Mouse (Mus musculus) layer of hippocampus, adult 11-12 months (tissue): ENCODE measurements around the gene Krtap24-1.

ENCODE experiments used
- DNase-seq: peaks from one replicate; pipeline ENCODE4 v3.0.0; 2022; ENCODE audit warnings: low spot score

Gene Krtap24-1

DNA sequence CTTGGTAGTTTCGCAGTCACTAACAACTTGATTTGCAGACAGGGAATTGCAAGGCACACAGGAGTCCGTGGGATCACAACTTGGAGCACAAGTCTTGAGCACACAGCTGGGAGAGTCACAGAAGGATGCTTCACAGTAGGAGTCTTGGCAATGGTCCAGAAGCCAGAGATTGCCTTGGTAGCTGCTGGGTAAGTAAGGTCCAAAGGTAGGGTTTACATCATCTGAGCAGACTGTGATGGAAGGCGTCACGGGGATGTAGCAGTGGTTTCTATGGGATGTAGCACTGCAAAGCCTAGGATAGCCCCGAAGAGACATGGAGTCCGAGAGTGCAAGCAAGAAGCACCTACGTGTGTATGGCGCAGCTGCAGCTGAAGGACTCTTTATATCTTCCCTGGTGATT is at the start of gene Krtap24-1:
TSS of gene Krtap24-1 (minus strand) at position 358 of the 400 bp plus-strand sequence.
- no peak for DNase-seq

DNA sequence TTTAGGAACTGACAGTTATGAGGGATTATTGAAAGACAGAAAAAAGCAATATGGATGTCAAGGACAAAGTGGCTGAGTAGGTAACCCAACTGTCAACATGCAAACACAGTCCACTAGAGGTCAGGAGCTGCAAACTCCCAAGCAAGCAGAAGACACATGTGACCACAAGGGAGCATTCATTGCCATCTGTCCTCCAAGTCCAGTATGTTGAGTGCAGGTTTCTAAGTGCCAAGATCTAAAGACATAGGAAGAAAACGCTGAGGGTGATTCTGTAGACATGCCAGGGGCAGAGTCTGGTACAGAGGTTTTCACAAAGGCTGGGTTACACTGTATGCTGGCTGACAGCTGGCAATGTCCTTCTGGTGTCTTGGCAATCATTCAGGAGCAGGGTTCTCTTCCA is 45.3 kb upstream of the Krtap24-1 start:
- DNase-seq: no peak

DNA sequence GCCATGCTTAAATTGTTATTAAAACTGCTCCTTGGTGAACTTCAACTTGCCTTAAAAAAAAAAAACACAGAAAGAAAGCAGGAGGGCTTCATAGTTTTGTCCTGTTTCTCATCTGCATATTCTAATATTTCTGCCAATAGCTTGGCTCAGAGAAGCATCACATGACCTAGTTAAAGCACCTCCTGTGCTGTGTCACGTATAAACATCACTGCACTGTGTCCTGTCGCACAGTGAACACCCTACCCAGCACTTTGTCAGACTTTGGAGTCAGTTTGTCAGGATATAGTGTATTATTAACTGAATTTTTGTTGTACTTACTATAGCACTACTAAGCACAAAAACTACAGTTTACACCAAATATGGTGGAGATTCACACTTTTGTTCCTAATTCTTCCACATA is 39.9 kb upstream of the Krtap24-1 start:
- no peak for DNase-seq

DNA sequence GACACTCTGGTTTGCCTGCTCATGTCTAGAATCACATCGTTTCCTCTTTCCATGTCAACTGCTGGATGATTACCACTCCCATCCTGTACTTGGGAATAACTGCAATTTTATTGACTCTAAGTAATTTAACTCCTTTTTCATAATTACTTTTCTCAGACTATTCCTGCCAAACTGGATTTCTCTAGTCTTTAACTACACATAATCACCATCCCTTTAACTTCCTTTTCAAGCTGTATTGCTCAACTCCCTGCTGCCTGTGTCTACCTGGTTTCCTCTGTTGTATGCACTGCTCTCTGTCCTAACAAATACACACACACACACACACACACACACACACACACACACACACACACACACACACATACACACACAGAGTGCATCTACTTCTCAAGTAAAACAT is 39.0 kb upstream of the Krtap24-1 start:
- DNase-seq: no peak

DNA sequence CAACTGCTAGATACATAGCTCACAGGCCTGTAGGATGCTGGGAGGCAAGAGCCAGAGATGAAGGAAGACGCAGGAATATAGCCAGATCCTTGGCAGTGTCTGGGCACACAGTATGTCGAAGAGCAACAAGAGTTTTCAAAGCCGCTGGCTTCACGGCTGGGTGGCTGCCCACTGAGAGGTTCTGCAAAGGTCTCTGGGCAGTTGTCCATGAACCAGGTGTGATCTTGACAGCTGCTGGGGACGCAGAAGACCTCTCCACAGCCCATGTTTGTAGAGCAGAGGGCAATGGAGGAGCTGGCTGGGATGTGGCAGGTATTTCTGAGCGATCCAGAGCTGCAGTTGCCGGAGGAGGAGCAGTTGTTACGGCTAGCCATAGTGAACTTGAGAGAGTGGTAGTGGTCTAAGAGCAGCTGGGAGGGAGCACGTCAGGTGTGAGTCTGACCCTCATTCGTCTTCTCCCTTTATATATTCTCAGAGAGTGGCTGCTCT is 35.3 kb upstream of the Krtap24-1 start, which contains the start of gene Krtap26-1:
TSS of gene Krtap26-1 (minus strand) at position 439 of the 489 bp plus-strand sequence.
- DNase-seq: no peak

DNA sequence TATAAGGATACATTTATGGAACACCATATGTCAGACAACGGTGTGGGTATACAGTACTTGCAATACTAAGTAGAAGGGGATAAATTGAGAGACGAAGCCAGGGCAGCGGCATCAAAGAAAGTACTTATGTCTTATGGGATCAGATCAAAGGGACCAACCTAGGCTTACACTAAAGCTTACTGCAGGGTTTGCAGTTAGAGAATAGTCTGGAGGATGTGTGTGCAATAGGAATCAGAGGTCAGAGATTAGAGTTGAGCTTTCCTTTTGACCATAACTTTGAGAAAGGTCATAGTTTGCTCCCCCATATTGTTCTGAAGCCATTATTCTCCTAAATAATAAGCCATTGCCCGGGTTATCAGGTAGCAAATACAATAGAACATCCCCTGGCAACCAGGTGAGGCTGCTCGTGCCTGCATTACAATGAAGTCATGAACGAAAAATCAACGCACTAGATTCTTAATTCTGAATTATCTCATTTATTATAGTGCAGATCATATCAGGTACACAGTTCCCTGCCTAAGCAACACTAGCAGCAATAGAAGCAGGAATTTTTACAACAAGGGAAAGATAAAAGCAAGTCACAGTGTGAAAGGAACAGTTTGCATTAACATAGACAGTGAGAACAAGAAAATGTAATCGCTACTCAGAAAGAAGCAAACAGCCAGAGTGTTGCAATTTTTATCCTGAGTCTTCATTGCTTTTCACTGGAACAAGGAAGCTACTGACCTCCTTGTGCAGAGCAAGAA is 34.5 kb upstream of the Krtap24-1 start:
- no peak for DNase-seq

DNA sequence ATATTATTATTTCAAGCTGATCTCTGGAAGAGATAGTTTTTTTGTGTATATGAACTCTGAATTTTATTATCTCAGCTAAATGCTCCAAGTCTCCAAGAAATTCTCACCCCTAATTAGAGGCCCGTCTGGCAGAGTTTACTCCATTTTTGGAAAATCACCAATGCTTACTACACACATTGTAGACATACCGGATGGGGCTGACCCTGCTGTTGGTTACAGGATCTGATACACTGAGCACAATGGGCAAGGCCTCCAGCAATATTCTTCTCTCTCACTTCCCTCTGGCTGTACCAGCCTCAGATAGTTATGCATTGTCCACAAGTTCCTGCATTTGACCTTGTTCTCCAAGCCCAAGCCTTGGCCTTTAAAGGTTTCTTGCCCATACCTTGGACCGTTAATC is 28.0 kb upstream of the Krtap24-1 start:
- DNase-seq: no peak

DNA sequence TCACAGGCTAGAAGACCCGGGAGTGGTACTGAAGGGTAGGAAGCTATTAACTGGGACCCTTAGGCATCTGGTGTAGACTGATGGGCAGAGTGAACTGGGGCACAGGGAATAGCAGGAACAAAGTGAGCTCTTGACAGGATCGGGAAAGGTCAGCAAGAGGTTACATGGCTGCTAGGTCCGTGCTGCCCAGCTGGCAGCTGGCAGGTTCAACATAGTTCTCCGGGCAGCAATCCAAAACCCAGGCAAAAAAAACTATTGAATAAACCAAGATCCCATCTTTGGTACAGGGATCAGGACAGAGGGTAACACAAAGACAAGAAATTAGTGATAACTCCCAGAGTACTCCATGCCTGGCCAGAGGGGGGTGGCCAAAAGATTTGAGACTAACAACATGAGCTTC is 23.1 kb upstream of the Krtap24-1 start:
- no peak for DNase-seq

DNA sequence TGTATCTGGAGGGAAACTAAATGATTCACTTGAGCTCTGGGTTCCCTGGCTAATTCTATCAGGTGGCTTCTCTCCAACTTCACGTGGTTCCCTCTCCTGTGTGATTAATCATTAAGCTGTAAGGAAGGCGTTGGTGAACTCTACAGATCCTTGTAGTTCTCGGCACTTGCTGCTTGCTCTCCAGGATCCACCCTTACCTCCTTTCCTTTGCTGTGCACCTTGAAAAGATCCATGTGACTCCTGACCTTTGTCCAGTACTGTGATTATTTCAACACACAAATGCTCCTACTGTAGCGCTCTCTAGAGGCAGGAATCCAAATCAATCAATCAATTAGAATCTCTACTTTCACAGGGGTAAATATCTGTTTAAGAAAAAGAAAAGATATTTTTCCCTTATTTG is 19.4 kb upstream of the Krtap24-1 start:
- no peak for DNase-seq

DNA sequence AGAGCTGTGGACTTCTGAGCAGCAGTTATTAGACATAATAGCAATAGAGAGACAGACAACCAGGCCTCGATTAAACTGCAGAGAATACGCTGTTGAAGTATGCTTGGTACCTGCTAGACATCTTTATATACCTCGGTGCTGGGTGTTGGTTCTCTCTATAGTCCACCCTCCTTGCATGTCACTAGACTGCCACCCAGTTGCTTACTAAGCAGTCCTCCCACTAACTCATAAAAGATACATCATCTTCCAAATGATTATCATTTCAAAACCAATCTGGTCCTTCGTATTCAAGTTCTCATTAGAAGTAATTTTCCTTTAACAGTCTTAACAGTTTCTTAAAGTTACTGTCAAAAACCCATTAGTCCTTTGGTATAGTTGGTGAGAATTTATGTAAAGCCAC is 15.5 kb upstream of the Krtap24-1 start, which contains the start of gene 2310079G19Rik:
TSS of gene 2310079G19Rik (minus strand) at position 101 of the 400 bp plus-strand sequence.
- DNase-seq: no peak

DNA sequence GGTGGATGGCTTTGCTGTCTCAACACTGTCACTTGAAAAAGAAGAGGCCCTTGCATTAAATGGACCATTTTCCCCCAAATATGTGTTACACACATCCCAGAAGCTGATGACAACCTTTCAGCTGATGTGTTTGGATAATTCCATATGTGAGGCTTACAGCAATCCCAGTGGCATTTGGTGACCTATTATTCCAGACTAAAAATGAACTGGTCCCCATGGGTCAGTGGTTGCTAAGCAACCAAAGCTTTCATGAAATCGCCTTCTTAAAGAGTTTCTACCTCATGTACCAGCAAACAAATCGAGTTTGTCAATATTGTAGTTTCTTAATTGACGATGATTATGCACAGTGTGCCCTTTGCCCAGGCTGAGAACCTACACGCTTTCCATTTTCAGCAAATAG is 633 bp upstream of the Krtap24-1 start:
- no peak for DNase-seq

DNA sequence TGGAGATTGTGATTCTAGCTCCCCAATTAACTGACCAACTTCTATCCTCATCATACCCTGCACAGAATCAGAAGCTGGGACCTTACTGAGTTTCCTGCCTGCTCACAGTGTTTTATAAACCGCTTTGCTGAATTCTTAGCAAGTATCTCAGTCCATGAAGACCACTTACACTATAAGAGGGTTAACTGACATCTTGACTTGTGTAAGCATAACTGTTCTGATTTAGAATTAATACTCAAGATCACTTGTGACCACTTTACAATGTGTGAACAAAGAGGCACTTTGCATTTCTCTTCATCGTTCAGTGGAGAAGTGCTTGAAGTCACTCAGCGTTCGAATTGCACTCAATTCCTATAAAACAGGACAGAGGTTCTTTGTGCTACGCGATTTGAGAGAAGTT is 7.5 kb downstream of the Krtap24-1 start:
- no peak for DNase-seq

DNA sequence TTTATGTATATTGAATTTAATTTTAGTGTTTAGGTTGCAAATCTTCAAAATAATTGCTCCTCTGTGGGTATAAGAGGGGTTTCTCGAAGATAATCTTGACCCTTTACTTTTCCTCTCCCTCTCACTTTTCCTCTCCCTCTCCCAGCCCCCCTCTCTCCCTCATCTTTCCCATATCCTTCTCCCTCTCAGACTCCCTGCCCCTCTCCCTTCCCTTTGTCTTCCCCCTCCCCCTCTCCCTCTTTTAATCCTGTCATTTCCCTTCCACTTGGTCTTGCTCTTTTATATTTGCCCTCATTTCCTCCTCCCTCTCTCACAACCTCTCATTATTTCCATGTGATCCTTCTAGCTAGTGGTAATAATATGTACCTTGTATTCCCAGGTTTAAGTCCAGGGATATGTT is 9.6 kb downstream of the Krtap24-1 start:
- DNase-seq: no peak

DNA sequence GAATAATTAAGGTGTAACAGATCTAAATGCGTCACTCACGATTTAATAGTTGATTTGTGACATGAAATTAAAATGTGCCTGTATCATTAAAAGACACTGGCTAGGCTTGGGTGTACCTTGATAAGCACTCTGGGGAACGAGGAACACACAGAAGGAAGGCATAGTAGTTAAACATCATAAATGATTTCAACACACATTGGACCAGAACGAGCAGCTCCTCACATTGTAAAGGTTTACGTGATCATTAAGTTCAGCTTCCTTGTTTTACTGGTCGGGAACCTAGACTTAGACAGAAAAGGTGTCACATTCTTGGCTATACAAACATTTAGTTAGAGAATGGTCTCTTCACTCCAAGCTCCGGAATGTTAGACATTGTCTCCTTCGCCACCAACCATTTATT is 11.8 kb downstream of the Krtap24-1 start:
- no peak for DNase-seq

DNA sequence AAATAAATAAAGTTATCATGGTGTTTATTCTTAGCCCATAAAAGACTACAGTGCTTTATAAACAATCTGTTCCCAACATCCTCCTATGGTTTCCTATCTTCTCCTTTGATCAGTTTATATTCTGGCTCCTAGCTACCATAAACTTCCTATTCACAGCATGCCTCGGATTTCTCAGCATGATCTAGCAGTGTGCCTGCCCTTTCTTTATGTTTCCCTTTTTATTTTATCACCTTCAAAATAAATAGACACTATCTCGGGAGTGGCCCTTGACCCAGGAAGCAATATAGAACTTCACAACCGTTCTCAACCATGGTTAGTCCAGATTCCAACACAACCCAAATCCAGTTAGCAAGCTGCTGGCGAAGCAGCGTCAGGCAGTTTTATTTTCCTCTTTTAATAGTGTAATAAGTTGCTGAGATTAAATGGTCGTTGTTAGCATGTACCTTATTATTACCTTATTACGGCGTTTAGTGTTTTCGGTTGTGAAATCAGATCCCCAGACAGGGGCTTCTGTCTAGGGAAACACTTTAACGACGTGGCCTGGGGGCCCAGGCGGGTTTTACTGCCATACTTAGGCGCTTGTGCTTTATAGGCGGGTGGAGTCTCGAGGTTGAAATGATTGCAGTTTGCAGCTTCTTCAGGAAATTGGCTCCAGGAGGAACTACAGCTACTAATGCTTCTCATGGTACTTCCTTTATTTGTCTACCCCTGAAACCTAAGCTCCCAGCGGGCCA is 12.4 kb downstream of the Krtap24-1 start:
- no peak for DNase-seq

DNA sequence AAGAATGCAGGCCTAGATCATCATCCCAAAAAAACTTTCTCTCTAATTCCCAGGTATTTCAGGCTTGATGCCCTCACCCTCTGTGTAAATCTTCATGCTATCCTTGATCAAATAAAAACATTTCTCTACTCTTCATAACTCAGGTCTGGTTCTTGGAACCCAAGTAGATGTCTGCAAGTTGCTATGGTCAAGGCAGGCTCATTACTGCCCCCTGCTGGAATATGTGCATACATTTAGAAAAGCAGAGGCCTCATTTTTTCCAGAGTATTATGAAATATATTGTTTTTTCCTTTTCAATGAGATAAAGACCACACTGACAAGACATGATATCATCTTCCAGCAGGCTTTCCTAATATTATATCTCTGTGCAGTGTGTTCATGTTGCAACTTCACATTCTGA is 19.3 kb downstream of the Krtap24-1 start:
- DNase-seq: no peak

DNA sequence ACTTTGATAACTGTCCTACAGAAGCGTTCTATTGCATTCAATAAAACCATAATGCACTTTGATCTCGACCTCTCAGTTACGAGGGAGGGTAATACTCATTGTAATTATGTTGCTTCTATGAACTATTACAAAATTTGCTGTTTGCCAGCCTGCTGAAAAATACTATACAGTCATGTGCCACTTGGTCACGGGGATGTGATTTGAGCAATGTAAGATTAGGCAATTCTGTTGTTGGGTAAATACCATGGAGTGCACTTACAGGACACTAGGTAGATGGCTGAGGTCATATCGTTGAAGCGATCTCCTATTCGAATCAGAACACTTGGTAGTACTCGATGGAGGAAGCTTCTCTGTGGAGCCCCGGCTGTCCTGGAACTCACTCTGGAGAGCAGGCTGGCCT is 28.7 kb downstream of the Krtap24-1 start:
- no peak for DNase-seq

DNA sequence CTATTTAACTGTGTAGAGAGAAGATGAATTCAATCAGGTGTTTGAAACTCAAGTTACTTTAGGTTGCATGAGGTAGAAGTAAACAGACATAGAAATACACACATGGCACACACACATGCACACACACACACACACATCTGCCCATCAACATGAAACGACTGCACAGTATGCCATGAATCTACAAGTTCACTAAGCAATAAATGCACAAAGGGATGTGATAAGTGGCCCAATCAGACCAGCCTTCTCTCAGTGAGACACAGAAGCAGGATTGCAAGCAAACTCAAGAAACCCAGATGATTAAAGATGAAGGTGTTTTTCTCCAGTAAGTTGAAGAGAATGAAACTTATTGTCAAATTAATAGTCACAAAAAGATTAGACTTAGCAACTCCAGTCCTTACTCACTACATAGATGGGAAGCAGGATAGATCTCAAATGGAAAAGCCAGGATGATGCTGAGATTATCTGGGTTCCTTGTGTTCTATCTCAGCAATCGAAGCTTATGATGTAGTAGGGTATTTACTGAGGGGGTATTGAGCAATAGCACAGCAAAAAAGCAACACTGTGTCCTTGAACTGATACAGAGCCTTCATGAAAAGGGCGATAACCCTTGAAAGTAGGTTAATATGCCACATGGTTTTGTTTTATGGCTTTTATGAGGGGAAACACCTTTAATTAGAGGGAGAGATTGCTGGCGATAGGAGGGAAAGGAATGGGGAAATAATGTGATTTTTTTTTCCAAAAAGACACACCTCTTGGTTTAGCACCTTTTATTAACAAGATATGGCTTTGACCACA is 36.0 kb downstream of the Krtap24-1 start:
- no peak for DNase-seq

DNA sequence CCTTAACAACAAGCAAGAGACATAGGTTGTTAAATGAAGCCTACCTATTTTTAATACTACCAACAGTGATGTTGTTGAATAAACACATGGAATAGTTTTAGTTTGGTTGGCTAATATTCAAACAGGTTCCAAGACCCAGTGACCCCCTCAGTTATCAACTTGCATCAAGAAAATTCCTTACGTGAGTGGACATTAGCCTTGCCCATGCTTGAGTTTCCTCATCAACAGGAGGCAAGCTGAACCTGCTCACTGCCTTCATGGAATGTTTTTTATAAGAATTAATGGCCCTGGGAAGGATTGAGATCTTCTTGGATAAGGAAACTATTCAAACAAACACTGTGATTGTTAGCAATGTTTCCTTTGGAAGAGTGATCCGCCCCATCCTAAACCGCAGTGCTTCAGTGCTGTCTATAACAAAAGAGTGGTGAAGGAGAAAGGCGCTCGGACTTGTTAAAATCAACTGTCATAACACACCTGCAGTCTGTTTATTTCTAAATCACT is 39.1 kb downstream of the Krtap24-1 start:
- no peak for DNase-seq

DNA sequence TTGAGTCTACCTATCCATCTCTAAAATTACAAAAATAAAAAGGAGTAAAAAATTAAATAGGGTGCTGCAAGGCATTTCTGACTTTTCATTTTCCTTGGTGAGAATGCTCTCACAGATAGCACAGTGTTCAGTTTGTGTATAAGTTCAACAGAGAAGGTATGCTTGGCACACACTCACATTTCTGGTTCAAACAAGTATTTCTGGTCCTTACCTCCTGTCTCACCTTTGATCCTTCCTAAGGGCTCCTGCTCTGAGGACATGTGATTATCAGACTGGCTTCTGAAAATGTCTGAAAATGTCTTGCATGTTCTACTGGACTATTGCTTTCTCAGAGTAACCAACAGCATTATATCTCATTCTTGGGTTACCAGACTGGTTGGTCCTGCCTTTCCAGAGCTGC is 41.9 kb downstream of the Krtap24-1 start:
- DNase-seq: no peak

DNA sequence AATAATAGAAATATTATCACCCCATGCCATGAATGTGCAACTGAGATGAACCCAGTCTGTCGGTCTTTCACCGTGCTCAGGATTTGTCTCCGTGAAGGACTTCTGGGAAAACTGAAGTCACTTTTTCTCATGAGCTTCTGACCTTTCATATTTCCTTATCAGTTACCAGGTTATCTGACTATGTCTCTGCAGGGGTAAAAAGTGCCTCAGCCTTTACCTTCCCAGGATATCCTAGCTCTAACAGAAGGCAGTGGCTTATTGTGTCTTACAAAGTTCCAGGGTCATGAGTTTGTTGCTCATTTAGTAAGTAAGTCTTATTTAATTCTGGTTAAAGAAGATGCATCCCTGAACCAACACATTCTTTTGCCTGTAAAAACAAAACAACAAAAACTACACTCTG is 42.3 kb downstream of the Krtap24-1 start:
- no peak for DNase-seq

DNA sequence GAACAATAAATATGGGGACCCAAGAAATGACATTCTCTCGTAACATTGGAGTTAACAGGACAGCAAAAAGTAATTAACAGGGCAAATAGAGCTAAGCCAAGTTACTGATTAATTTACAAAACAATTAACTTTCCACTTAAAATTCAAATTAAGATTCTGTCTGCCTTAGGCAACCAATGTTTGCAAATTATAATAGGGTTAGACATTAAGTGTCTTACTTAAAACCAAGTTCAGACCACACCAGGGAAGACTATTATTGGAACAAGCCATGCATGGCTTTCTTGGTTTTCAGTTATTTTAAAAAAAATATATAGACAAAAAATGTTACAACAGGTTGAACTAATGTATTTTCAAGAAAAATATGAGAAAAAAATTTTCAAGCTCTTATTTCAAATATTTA is 43.0 kb downstream of the Krtap24-1 start:
- DNase-seq: no peak
